Mouse (Mus musculus) liver, embryonic 14.5 days (tissue): ENCODE results near the gene Mgll. TPM values are rescaled to one million over a fixed set of nuclear protein-coding genes. Genes with fewer than 3 reads are reported as not detected.

Experiments
- ATAC-seq: fragments of 200-750 bp; cut with Nextera tagmentation; 2 replicates; pipeline ENCODE4 v1.8.0; 2017; ENCODE audit warnings: moderate number of reproducible peaks, mild to moderate bottlenecking, moderate library complexity; ENCODE audit not compliant: insufficient read depth
- DNase-seq, 3 experiments: peaks; one replicate each; pipeline ENCODE4 v3.0.0-alpha.2; 2012 to 2013; ENCODE audit warnings: low read depth in 3 of 3, low spot score in 3 of 3
- H3K27ac ChIP-seq: fragments of 300-500 bp; sonication (generic); 2 replicates; pipeline ENCODE4 v1.5.1; 2014; ENCODE audit warnings: moderate library complexity, mild to moderate bottlenecking, control low read depth, inconsistent platforms
- H3K27me3 ChIP-seq: fragments of 300-500 bp; sonication (generic); 2 replicates; pipeline ENCODE4 v1.6.1; 2014; ENCODE audit warnings: mild to moderate bottlenecking, low read length, moderate library complexity; ENCODE audit not compliant: control insufficient read depth, insufficient read depth
- H3K36me3 ChIP-seq: fragments of 300-500 bp; sonication (generic); replicated peaks from 2 replicates; pipeline ENCODE4 v1.6.1; 2014; ENCODE audit warnings: low read depth; ENCODE audit not compliant: control insufficient read depth, insufficient read depth
- H3K4me1 ChIP-seq, 2 experiments: fragments of 200-500 bp in 1 of 2; fragments of 300-500 bp in 1 of 2; sonication (generic) in 1 of 2; replicated peaks; 2 replicates each; pipeline ENCODE4 v1.6.1; 2012 to 2014; ENCODE audit warnings: antibody characterized with exemption in 1 of 2, inconsistent platforms in 1 of 2, low read length in 1 of 2; ENCODE audit not compliant: control insufficient read depth in 2 of 2, insufficient read depth in 2 of 2
- H3K4me2 ChIP-seq: fragments of 300-500 bp; sonication (generic); 2 replicates; pipeline ENCODE4 v1.6.1; 2014; ENCODE audit warnings: low read depth, mild to moderate bottlenecking, control low read depth, moderate library complexity
- H3K4me3 ChIP-seq, 2 experiments: fragments of 200-500 bp in 1 of 2; fragments of 300-500 bp in 1 of 2; sonication (generic) in 1 of 2; 2 replicates each; pipeline ENCODE4 v1.5.1; 2012 to 2014; ENCODE audit warnings: low read depth in 2 of 2, low read length in 2 of 2, mild to moderate bottlenecking in 2 of 2, control low read depth in 1 of 2, inconsistent platforms in 1 of 2, moderate library complexity in 1 of 2; ENCODE audit not compliant: insufficient read depth in 1 of 2
- H3K9ac ChIP-seq: fragments of 300-500 bp; sonication (generic); replicated peaks from 2 replicates; pipeline ENCODE4 v1.6.1; 2014; ENCODE audit warnings: mild to moderate bottlenecking, control low read depth, moderate library complexity
- H3K9me3 ChIP-seq: fragments of 300-500 bp; sonication (generic); 2 replicates; pipeline ENCODE4 v1.6.1; 2016; ENCODE audit warnings: low read length, mixed read lengths; ENCODE audit not compliant: control insufficient read depth
- CTCF ChIP-seq: IDR thresholded peaks from 2 replicates; pipeline ENCODE4 v1.5.1; 2016; ENCODE audit warnings: antibody characterized with exemption, low read depth, control low read depth
- EP300 ChIP-seq: IDR thresholded peaks from 2 replicates; pipeline ENCODE4 v1.6.1; 2016; ENCODE audit warnings: antibody characterized with exemption, low read depth
- WGBS: fragments of 180-500 bp; shearing (Covaris S2); extraction: QIAGEN DNeasy Blood & Tissue Kit; methylation state at CpG from one replicate; pipeline ENCODE4 v1.1.7; 2014; ENCODE audit not compliant: insufficient replicate concordance; 5-methylcytosine and 5-hydroxymethylcytosine counted together
- polyA plus RNA-seq, 2 experiments: library from polyadenylated mRNA; depleted of rRNA in 1 of 2; stranded (reverse) in 1 of 2; unstranded in 1 of 2; fragments of >200 nt; fragmentation: Nextera tagmentation in 1 of 2; extraction: Ambion mirVana in 1 of 2; gene quantifications; 2 replicates each; pipeline versions ENCODE4 v1.2.1 to v1.2.3; 2012 to 2014

Gene Mgll
- polyA plus RNA-seq, 2 experiments = 17.0 to 68.0 TPM

DNA sequence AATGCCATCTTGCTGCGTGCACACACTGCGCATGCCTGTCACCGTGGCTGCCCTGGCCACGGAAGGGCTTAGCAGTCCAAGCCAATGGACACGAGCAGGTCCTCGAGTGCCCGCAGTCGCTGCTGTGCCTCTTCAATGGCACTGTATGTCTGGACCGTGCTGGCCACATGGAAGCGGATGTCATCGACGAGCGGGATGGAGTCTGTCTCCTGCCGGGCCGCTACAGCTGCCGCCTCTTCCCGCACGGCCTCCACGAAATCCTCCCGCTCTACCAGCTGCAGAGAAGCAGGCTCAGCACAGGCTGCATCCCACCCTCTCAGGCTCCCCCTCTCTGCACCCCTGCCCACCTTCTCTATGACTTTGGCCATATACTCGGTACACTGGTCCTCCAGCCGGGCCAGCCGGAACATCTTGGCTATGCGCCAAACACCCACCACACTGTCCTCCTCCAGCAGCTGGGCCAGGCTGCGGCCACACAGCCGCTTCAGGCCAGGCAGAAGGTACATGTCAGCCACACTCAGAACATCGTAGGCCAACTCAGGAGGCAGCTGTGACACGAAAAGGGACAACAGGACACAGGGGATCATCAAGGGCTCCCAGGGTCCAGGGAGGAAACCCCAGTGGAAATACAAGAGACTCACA, 112.1 kb downstream of the Mgll start:
- TF ChIP-seq EP300 (no peak), CTCF (no peak)
- WGBS = 91% methylated on average over 28 of the region's 28 CpGs
- H3K9ac ChIP-seq = no peak overlapping the region; the same call in 1 of the 2 replicates
- H3K9me3 ChIP-seq = no peaks in the 10 kb centered on the region
- H3K4me3 ChIP-seq = no peak overlapping the region
- H3K4me2 ChIP-seq = no peak overlapping the region
- H3K4me1 ChIP-seq = peaks cover 37 to 41% of the 10 kb centered on the region in 2 experiments
- peaks cover 37% of the 10 kb centered on the region for H3K36me3 ChIP-seq
- ATAC-seq = no peak
- no peak for DNase-seq
- H3K27me3 ChIP-seq = no peaks in the 10 kb centered on the region
- 0 out of 2 replicates have a peak overlapping the region, but pooled peaks have one; percentile 95 for H3K27ac ChIP-seq

DNA sequence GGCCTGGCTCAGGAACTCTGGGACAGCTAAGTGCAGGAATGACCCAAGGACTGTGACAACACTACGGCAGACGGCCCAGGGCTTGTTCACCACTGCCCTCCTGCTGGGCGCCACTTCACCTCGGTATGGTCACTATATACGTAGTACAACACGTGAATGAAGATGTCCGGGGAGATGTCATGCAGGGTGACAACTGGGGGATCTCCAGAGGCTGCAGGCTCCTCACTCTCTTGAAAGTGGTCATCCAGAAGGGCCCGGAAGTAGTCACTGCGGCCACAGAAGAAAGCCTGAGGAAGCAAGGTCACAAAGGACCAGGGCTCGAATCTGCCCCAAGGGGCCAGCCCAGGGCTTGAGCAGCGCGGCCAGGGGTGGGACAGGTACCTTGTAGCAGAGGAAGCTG, 113.8 kb downstream of the Mgll start:
- TF ChIP-seq EP300 (no peak), CTCF (no peak)
- H3K4me1 ChIP-seq = peaks cover 33 to 35% of the 10 kb centered on the region in 2 experiments
- WGBS = 85% methylated on average over 12 of the region's 12 CpGs
- no peak overlapping the region for H3K4me2 ChIP-seq
- no peak overlapping the region for H3K27ac ChIP-seq
- peaks cover 37% of the 10 kb centered on the region for H3K36me3 ChIP-seq
- no peak for DNase-seq
- H3K27me3 ChIP-seq = no peaks in the 10 kb centered on the region
- H3K9ac ChIP-seq = no peak overlapping the region
- no peak for ATAC-seq
- H3K4me3 ChIP-seq = no peak overlapping the region
- H3K9me3 ChIP-seq = no peaks in the 10 kb centered on the region

DNA sequence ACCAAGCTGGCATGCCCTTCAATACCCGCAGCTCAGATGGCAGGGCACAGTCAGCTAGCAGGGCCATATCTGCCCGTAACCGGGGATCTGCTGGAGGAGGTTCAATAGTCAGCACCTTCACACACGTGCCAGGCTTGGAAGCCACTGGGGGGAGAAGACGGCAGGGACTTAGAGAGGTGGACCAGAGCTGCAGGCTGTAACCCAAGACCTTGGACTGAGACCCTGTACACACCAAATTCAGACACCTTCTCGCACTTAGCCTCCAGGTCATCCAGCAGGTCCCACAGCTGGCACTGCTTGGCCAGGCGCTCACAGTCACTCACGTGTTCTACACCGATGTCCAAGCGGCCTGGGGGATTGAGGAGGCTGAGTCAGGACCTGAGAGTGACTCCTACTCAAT, 114.4 kb downstream of the Mgll start:
- Histone ChIP-seq H3K9me3 (no peaks in the 10 kb centered on the region), H3K27me3 (no peaks in the 10 kb centered on the region), H3K9ac (no peak overlapping the region), H3K4me1 (peaks cover 31 to 36% of the 10 kb centered on the region in 2 experiments), H3K4me2 (no peak overlapping the region), H3K36me3 (peaks cover 37% of the 10 kb centered on the region), H3K4me3 (no peak overlapping the region), H3K27ac (no peak overlapping the region)
- TF ChIP-seq CTCF (no peak), EP300 (no peak)
- DNase-seq = no peak
- 85% methylated on average over 10 of the region's 10 CpGs for WGBS
- no peak for ATAC-seq

DNA sequence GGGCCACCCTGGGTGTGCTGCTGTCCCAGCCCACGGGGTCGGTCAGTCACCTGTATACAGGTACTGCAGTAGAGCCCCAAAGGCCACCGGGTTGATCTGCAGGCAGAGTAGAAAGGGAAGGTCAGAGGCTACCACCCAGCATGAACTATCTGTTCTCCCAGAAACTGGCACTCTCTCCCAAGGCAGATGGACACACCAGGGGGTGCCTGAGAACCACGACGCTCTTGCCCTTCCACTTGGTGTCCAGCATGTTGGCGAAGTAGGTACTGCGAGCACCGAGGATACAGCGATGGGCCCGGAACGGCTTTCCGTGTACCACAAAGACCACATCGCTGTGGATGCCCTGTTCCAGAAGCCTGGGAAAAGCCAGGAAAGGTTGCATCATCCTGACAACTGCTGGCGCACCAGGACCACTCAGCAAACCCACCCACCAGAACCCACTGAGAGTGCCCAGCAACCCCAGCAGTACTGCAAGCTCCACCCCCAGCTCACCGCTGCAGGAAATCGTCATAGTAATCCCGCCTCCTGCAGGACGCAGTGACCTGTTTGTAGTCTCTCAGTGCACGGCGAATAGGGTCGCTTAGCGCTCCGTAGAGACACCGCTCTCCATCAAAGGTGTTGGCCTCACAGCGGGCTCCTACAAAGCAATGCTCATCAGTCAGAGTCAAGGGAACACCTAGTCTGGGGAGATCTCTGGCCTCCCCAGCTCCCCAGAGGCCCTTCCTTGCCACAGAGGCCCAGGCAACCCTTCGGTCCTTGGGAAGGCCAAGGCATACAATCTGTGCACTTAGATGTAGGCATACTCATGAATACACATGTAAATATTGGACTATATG, 115.1 kb downstream of the Mgll start:
- Histone ChIP-seq H3K9me3 (no peaks in the 10 kb centered on the region), H3K27me3 (no peaks in the 10 kb centered on the region), H3K4me1 (peaks cover 23 to 29% of the 10 kb centered on the region in 2 experiments), H3K4me2 (peak overlapping the region; percentile 85; the same call in 1 of the 2 replicates), H3K36me3 (peaks cover 36% of the 10 kb centered on the region), H3K4me3 (peak overlapping the region in 1 of 2 experiments; percentile 16; a peak in 1 of 4 replicates), H3K27ac (no peak overlapping the region), H3K9ac (no peak overlapping the region)
- TF ChIP-seq EP300 (no peak), CTCF (no peak)
- ATAC-seq (no peak), DNase-seq (no peak)
- WGBS = 84% methylated on average over 26 of the region's 26 CpGs

DNA sequence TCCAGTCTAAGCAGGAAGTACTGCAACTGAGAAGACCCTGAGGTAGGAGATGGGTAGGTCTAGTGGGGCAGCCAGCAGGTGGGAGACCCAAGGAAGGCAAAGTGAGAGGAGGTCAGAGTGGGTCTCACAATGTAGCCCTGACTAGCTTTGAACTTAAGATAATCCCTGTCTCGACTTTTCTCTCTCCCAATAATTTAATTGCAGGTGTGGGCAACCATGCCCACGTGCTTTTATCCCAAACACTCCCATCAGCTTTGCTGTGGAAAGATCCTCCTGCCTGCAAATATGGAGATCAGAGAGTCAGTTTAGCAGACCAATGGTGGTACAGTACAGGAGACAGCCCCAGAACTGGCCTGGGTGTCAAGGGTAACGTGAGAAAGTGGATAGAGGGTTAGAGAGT, 116.0 kb downstream of the Mgll start:
- ATAC-seq (no peak), DNase-seq (no peak)
- Histone ChIP-seq H3K27me3 (no peaks in the 10 kb centered on the region), H3K4me3 (peak overlapping the region; percentile 83 to 93; a peak in 3 of 4 replicates), H3K27ac (peak overlapping the region; percentile 26; the same call in 1 of the 2 replicates), H3K9ac (peak overlapping the region; percentile 94), H3K9me3 (no peaks in the 10 kb centered on the region), H3K4me1 (peaks cover 15 to 20% of the 10 kb centered on the region in 2 experiments), H3K36me3 (peaks cover 34% of the 10 kb centered on the region), H3K4me2 (peak overlapping the region; percentile 85)
- 63% methylated on average over 3 of the region's 3 CpGs for WGBS
- no peak for TF ChIP-seq EP300
- no peak for TF ChIP-seq CTCF
